Mouse (Mus musculus): Measurements from ENCODE around the gene Olfr532.

- TF ChIP-seq CTCF (IDR thresholded peaks at IDR 0.05; ENCODE audit: low read depth, low read length) (no peak), POLR2A (IDR thresholded peaks at IDR 0.05; ENCODE audit: borderline replicate concordance, low read depth, low read length) (no peak)
These were observed 21.7 kb upstream of the Olfr532 start for GRCm38 (mm10) chr7:140443141-140443540.

All from bone marrow macrophage, adult 2 months (primary cell).